Mouse (Mus musculus): ENCODE results near the gene Hivep1.

The Hivep1 gene

GRCm38 (mm10) chr13:42233741-42234419 lies 182.1 kb downstream of the Hivep1 start:
- no peak for DNase-seq (ENCODE audit: low spot score)

GRCm38 (mm10) chr13:42238520-42238919 lies 186.7 kb downstream of the Hivep1 start:
- no peak for DNase-seq (ENCODE audit: low spot score)

GRCm38 (mm10) chr13:42242131-42242530 lies 190.3 kb downstream of the Hivep1 start:
- DNase-seq (ENCODE audit: low spot score) = no peak
